Mouse (Mus musculus): ENCODE data around the gene Cfc1.

Cfc1 gene

GRCm38 (mm10) chr1:34553690-34554089, 18.2 kb downstream of the Cfc1 start:
- DNase-seq (ENCODE audit: low spot score) = no peak

- no peak for DNase-seq (ENCODE audit: low spot score)
These were observed 18.8 kb downstream of the Cfc1 start for GRCm38 (mm10) chr1:34554275-34554674.

- DNase-seq (ENCODE audit: low spot score) = no peak
These were observed 25.4 kb downstream of the Cfc1 start, which contains the start of gene Prss40 for GRCm38 (mm10) chr1:34560843-34561242. Gene Prss40, minus strand, starts transcription at chr1:34560943.

GRCm38 (mm10) chr1:34564383-34565045, 29.1 kb downstream of the Cfc1 start:
- no peak for DNase-seq (ENCODE audit: low spot score)

- DNase-seq (ENCODE audit: low spot score) = no peak
These were observed 32.7 kb downstream of the Cfc1 start for GRCm38 (mm10) chr1:34568120-34568519.

- no peak for DNase-seq (ENCODE audit: low spot score)
These were observed 34.4 kb downstream of the Cfc1 start for GRCm38 (mm10) chr1:34569876-34570275.

- no peak for DNase-seq (ENCODE audit: low spot score)
These were observed 36.0 kb downstream of the Cfc1 start for GRCm38 (mm10) chr1:34571431-34571830.

GRCm38 (mm10) chr1:34573221-34573620, 37.8 kb downstream of the Cfc1 start:
- DNase-seq (ENCODE audit: low spot score) = no peak

- DNase-seq (ENCODE audit: low spot score) = peak; percentile 24
These were observed 43.7 kb downstream of the Cfc1 start, which contains the start of gene Amer3 for GRCm38 (mm10) chr1:34578851-34579781. Gene Amer3, plus strand, starts transcription at chr1:34579657.

- DNase-seq (ENCODE audit: low spot score) = no peak
These were observed 44.4 kb downstream of the Cfc1 start for GRCm38 (mm10) chr1:34579782-34580356.

GRCm38 (mm10) chr1:34582218-34582617, 46.8 kb downstream of the Cfc1 start:
- no peak for DNase-seq (ENCODE audit: low spot score)

GRCm38 (mm10) chr1:34583821-34584263, 48.4 kb downstream of the Cfc1 start:
- no peak for DNase-seq (ENCODE audit: low spot score)

- no peak for DNase-seq (ENCODE audit: low spot score)
These were observed 49.3 kb downstream of the Cfc1 start for GRCm38 (mm10) chr1:34584736-34585135.

- no peak for DNase-seq (ENCODE audit: low spot score)
These were observed 52.0 kb downstream of the Cfc1 start for GRCm38 (mm10) chr1:34587298-34588096.

Data from c-Kit-positive CD71-positive TER-119-positive erythroid progenitor cells, embryonic 14.5 days (primary cell).